Mouse (Mus musculus) skeletal muscle tissue, adult 2 months (tissue): ENCODE data around the gene Kif9.

Source experiments
- DNase-seq: peaks from one replicate; pipeline ENCODE4 v3.0.0-alpha.2; 2012; ENCODE audit warnings: low read depth, low spot score

Gene Kif9

DNA sequence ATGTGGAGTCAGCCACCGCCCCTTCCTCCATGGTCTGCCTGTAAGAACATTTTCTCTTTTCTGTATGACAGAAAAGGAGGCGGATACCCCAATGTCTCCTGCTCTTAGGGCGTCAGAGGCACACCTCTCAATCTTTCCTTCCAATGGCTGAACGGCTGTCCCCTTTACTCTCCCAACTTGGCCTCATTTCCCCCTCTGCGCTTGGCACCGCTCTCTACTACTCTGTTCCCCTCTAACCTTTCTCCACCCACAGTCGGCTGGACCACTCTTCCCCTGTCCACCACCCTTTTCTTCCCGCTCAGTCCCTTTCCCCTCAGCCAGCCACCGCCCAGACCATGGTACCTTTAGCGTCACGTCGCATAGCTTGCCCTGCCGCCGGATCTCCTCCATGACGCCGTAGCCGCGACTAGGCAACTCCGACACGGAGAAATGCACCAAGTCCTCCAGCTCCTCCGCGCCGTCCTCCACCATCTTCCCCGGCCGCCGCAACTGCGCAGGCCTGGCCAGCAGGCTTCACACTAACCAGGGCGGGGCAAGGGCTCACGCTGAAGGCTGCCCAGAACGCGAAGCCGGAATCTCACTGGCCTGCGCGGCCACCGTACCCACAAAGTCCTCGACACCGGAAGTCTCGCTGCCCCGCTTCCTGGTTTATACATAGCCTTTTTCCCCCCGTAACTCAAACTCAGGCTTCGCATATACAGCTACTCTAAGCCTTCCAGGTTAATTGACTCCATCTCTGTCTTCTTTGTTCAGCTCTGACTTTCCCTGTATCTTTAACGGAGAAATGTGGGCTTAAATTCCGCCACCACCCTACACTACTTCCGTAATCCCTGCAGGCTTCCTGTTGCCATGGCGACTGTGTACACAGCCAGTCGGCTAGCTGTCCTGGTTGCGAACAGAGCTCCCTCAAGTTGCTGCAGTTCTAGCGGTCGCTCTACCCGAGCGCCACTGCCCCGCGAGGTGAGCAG, at the start of gene Kif9, which contains the start of gene Klhl18:
Kif9 (plus strand) TSS at position 835 of the 968 bp plus-strand sequence.
Klhl18 (minus strand) TSS at position 571 of the 968 bp plus-strand sequence.
- DNase-seq, result peak; percentile 94

DNA sequence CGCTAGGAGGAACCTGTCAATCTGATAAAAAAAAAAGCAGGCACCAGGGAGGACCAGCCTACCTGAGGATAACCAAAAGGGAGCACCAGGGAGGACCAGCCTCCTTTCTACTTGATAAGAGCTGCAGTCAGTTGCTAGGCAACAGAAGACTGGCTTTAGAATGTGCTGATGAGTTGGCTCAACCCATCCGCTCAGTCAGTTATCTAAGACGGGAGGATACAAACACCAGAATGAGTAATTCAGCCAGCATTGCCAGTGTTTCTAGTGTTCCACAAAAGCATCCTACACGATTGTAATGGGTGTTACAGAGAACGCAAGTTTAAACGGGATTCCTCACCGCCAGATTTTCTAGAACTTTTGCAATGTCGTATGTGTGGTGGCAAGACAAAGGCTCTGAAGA, 45.5 kb upstream of the Kif9 start:
- DNase-seq, result no peak

DNA sequence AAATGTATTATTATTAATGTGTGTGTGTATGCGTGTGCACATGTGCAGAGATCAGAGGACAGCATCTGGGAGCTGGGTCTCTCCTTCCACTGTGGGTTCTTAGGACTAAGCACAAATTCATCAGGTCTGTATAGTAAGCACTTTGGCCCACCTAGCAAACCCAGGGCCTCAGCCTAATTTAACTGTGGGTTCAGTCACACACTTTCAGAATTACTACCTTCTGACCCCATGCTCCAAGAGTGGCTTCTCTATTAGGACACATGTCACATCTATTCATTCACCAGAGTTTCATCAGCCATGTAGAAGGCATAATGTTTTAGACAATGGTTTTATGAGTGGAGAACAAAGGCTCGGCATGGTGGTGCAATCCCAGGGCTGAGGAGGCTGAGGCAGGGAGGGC, 43.7 kb upstream of the Kif9 start:
- DNase-seq, result no peak

DNA sequence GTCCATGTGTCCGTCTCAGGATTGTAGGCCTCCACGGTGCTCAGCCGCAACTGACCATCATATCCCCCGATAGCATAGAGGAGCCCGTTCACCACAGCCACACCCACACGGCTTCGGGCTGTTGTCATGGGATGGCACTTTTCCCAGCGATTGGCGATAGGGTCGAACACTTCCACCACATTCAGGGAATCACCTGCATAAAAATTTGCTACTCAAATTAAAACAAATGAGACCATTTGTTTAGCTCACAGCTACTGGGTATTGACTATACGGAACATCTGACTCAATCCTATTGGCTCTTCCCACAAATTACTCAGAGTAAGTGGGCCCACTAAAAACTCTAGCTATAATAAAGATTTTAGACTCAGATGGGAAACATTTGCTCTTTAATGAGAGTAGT, 40.7 kb upstream of the Kif9 start:
- no peak for DNase-seq

DNA sequence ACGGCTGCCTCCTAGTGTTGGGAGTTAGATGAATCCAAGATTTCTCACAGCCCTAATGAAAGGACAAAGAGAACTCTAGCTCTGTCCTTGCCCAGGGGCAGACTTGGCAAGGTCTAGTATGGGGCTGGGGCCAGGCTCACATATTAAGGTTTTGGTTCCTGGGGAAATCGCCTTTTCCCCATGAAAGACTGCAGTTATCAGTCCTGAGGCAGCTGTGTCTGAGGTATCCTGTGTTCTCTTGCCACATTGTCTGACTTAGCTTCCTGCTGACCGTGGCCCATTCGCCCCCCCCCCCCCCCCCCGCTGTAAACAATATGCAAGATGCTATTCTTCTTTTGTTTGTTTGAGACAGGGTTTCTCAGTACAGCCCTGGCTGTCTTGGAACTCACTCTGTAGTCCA, 36.7 kb upstream of the Kif9 start:
- DNase-seq, result no peak

DNA sequence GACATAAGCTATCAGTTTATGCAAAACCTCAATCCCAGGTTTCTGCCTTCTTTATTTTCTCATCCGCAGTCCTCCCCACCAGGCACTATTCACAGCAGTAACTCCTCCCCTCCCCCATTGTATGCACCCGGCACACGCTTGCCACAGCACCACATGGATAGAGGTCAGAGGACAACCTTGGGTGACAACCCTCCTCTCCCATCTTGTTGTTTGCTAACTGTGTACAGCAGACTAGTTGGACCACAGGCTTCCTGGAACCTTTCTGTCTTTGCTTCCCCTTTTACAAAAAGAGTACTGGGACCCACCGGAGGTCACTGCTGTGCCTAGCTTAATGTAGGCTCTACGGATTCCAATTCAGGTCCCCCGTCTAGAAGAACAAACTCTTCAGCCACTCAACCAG, 36.2 kb upstream of the Kif9 start:
- no peak for DNase-seq

DNA sequence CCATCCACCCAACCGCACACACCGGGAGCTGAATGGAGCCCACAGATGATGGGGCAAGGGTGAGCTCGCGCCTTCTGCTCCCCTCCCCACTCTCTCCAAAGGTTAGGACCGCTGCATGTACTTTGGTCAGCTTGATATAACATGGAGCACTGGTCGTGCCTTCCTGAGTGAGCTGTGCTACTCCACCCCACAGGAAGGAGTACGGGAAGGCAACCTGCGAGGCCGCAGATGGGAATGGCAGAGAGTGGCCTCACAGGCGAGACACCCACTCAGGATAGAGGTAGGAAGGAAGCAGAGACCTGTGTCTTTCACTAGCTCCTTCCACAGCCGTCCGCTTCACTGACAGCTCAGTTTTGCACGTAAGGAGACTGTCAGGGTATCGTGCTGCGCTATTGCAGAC, 28.4 kb upstream of the Kif9 start:
- no peak for DNase-seq

DNA sequence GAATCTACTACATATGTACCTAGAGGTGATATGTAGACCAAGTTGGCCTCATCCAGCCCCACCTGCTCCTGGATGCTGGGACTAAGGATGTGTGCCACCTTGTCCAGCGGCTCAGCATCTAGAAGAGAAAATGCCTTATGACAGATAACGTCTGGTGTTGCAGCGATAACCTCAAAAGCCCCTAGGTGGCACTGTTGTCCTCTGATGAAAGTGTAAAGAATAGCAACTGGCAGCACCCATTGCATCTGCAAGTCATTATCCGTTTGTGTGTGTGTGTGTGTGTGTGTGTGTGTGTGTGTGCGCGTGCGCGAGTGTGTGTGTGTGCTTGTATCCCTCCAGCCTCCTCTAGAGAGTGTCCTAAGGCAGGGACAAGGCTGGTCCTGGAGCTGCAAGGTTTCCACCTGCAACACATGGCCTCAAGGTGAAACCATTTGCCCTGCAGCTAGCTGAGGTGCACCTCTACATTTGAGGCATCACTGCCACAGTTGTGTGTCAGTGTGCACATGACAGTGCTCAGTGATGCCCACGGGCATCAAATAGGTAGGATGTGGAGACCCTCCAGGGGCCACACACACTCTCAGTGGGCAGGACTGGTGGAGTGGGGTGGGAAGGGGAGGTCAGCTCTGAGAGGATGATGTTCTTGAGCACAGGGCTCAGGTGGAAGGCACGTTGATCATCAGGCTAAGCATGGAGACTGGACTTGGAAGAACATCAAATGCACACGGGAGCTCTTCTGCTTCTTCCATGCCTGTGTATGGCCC, 27.7 kb upstream of the Kif9 start:
- peak; percentile 86 for DNase-seq

DNA sequence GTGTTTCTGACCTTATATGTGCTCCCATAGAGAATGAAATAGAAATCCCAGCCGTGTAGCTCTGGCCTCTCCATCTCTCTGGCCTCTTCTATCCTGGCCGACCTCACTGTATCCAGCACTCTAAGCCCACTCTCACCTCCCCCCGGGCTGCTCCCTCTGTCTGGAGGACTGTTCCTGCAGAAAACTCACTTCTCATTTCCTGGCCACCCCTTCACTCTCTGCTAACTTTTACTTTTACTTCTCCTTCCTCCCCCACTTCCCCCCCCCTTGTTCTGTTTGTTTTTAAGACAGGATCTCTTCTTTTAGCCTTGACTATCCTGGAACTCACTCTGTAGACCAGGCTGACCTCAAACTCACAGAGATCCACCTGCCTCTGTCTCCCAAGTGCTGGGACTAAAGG, 24.2 kb upstream of the Kif9 start:
- no peak for DNase-seq

DNA sequence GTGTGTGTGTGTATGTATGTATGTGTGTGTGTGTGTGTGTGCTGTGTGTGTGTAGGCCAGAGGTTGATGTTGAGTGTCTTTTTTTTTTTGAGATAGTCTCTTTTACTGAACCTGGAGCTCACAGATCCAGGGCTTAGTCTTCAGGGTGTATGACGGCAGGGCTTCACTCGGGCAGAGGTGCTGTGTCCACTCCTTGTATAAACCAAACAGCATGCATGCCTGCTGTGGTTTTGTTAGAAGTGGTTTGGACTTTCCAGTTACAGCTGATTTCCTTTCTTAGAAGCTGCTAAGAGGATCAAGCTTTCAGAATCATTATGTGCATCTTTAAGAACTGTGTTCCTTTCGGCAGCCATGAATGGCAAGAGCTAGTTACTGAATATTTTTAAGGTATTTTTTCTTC, 18.8 kb upstream of the Kif9 start:
- no peak for DNase-seq

DNA sequence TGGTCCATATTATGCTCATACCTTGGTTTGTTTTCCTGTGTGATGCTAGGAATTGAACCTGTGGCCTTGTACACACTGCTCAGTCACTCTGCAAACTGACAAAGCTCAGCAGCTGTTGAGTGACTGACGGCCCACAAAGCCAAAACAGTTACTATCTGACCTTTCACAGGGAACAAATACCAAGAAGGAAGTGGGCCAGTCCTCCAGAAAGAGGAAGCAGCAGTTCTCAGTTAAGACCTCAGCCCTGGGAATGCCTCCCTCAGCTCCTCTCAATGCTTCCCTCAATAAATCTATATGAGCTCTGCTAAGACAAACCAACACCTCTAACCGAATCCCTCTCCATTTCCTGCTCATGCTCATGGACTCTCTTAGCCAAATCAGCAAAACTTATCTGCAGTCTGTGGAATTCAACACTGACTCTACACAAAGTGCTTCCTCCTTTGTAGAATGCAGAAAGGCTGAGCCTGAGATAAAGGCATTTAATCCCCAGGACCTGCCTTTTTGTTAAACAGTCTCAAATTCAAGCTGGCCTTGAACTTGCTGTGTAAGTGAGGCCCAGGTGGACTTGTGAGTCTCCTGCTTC, 17.5 kb upstream of the Kif9 start:
- peak; percentile 41 for DNase-seq

DNA sequence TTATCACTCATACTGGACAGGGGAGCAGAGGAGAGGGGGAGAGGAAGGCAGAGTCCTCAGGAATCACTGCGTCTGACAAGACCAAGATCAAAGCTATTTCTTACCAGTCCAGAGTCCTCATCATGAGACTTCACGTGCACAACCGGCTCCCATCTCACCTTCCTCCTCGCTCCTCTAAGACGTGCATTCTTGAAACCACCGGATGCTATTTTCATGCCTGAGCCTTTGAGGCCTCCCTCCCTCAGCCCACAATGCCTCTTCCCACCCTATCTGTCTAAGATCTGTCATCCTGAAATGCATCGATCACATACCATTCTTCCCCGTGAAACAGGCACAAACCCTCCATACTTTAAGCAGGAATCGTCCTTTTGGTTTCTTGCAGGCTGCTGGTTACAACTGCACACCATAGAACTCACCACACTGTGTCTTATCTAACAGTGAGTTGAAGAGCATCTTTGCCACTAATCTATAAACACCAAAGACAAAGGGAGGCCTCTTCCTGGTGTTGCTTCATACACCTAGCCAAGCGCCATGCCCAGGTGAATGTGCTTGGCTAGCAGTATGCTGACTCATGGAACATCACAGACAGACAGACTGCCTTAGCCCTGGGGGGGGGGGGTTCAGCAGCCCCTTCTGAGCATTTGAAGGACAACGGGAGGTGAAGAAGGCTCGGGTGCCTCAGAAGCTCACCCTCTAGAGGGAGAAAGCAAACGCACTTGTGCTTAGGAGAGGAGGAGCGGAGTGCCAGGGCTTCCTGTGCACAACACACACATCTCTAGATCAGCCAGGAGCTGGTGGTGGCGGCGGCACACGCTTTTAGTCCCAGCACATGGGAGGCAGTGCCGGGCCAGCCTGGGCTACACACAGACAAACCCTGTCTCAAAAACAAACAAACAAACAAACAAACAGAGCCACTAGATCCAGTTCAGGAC, 15.6 kb upstream of the Kif9 start:
- DNase-seq, result no peak

DNA sequence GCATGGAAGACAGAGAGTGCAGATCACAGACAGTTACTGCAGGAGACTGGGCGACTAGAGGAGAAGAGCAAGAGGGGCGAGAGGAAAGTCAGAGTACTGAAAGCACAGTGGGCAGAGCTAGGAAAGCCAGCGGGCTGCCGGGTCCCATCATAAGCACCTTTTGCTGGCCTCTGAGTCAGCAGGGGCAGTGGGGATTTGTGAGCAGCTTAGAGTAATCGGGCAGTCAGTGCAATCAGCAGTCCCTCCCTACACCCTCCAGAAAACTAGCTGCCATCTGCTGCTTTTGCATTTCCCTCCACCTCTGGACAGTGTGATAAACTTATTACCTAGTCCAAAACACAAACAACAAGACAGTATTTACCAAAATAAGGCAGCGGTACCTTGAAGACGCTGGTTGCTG, 14.4 kb upstream of the Kif9 start:
- DNase-seq, result no peak

DNA sequence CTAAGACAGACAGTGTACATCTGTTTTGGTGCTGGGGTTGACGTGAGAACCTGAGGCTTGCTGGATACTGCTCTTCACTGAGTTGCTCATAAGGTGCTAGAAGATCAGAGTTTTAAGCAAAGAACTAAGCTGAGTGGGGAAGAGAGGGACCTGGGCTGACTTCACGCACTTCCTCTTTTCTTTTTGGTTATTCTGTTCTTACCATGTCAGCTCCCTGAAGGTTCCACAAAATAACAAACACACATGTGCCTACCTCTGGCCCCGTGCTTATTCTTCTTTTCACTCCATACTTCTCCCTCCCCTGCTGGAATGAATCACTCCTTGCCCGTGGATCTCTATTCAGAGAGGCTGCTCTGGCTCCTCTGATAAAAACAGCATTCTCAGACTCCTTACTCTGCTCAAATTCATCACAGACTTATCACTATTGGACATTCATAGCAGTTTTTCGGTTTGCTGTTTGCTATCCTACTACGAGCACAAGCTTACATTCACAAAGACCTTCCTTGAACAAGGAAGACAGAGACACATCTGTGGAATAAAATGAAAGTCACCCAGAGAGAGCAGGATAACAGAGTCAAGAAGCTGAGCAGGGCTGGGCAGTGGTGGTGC, 12.7 kb upstream of the Kif9 start:
- no peak for DNase-seq

DNA sequence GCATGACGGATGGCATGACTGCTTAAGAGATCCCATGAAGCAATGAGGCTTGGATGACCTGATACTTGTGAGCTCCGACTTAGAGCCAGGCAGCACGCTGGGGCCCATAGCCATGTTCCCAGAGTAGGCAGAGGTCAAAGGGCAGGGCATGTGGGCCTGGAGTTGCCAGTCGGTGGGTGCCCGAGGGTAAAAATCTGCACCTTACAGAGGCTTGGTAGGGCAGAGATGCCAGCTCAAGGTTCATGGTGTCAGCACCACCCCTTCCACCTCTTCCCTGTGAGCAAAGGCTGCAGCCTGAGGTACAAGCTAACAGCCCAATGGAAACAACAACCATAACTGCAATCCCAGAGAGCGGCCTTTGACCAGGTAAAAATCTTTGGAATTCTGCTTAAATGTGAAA, 11.4 kb upstream of the Kif9 start:
- no peak for DNase-seq

DNA sequence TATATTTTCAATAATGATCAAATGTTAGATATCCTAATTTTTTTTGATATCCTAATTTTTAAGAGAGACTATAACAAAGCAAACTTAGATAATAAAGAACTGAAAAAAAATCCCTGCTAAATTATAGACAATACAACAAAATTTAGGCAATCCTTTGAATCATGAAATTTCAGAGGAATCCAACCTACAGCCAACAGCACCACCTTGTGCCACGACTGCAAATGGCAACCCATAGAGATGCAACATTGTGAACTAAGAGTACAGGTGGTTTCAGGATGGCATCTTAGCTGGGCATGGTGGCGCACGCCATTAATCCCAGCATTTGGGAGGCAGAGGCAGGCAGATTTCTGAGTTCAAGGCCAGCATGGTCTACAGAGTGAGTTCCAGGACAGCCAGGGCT, 10.6 kb upstream of the Kif9 start:
- DNase-seq, result no peak

DNA sequence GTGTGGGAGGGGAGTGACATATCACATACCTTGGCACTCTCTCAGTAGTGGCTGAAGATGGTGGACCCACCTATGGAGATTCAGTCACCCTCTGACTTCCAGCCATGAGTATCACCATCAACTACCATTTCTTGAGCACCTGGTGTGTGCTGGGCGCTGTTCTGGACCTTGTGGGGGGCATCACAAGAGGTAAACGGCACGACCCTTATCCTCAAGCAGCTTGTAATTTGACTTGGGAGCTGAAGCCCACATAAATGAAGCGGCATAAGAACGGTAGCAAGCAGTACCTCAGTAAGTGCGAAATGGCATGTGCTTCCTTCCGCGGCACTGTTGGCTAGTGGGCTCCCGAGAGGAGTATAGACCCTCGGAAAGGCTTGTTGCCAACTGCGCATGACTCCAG, 1.2 kb downstream of the Kif9 start:
- DNase-seq, result no peak

DNA sequence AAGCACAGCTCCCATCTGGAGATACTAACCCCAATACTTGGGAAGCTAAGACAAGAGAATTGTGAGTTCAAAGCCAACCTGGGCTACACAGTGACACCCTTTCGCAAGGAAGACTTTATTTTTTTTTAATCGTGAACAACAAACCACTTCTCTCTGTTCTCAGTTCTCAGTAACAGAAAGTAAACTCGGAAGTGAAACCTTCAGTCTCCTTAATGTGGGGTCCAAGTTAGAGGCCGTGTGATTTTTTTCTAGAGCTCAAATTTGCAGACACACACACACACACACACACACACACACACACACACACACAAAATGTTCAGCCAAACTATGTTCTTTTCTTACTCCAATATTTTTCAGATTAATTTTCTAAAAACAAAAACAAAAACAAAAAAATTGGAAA, 1.9 kb downstream of the Kif9 start:
- no peak for DNase-seq

DNA sequence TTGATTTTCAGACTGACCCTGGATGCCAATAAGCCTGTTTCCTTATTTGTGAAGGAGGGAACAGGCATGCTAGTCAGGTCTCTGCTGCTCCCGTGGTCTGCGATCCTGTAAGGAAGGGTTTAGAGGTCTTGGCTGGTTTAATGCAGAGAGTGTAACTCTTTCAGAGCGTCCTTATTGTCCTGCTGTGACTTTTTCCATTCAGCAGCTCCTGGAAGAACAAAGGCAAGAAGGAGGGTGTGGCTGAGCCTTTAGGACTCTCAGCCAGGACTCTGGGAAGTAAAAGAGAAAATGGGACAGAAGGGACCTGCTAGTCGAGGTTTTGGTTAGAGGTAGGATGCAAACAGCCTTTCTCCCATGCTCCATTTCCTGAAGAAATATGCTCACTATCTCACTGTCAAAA, 12.1 kb downstream of the Kif9 start:
- DNase-seq, result no peak

DNA sequence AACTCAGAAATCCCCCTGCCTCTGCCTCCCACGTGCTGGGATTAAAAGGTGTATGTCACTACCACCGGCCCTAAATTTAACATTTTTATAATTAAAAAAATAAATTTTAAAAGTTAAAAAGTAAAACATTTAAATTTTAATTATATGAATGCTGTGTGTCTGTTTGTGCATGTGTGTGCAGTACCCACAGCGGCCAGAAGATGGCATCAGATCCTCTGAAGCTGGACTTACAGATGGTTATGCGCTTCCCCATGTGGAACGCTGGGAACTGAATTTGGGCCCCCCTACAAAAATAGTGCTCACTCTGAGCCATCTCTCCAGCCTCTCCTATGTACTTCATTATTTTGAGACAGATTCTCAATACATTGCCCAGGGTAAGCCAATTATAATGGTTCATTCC, 14.2 kb downstream of the Kif9 start:
- DNase-seq, result no peak

DNA sequence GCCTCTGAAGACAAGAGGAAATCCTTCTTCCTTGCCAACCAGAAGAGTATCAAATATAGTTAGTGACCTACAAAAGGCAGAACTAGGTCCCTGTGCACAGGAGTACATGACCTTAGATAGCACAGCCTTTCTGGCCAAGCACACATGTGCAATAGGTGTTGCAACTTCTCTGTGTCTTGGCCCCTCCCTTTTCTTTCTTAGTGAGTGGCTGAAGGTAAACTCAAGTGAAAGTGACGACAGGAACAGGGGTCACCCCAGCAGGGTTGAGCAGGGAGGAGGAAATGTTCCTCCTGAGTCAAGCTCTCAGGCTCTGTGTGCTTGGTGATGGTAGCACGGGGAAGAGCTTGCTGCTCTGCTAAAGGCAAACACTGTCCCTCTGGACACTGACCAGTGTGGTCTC, 49.0 kb downstream of the Kif9 start:
- DNase-seq, result no peak
